Mouse (Mus musculus) liver, adult 2 months (tissue): ENCODE measurements at regions not wholly inside any gene's neighbourhood (a gene's known extent, or its start where the extent isn't known, plus 50 kb on each side); places are given as distances from the start of the nearest gene placed in this dataset.

Experiments
- CTCF ChIP-seq: fragments of 200-500 bp; IDR thresholded peaks from 2 replicates; pipeline ENCODE4 v1.5.1; 2011; ENCODE audit warnings: low read depth, low read length, control low read depth
- POLR2A ChIP-seq: fragments of 200-500 bp; IDR thresholded peaks from 2 replicates; pipeline ENCODE4 v1.6.1; 2011; ENCODE audit warnings: low read length, control low read depth; ENCODE audit not compliant: insufficient read depth; ENCODE audit errors: extremely low read depth

- TF ChIP-seq POLR2A = no peak
- no peak for TF ChIP-seq CTCF
Observed at GRCm38 (mm10) chr13:63969907-63970306, 119.1 kb downstream of the Hsd17b3 start.
